Mouse (Mus musculus): ENCODE results near the gene Unc93a.
"Not testable (repeated sequence)": the region's sequence is repeated elsewhere in the genome, so short reads cannot be mapped to it uniquely, and the experiment has no call there.

DNA sequence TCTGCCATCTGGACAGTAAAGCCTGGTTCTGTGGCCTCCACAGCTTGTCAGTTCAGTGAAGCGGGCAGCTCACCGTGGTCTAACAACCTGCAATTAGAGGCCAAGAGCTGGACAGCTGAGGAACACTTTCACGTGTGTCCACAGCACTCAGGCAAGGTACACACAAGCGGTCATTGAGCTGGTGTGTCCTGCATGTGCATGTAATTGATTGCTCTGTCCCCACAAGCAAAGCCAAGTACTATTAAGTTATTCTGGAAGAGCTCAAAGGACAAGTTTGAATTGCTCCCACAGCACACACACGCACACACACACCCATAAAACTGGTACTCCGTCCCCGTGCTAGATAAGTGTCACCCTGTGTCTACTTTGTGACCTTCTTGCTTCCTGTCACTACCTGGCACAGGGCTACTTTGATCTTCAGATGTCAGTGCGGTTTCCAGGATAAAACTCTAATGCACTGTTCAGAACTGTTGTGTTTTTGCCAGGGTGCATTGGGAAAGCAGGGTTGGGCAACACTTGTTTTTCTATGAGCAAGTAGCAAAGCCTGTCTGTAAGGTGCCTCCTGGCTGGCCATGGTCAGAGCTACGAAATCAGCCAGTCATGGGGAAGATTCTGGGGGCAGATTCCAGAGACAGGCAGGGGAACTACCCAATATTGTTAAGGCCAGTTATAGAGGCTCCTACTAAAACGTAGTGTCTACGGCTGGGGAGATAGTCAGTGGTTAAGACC, 1.7 kb downstream of the Unc93a start:
- TF ChIP-seq CTCF (IDR thresholded peaks at IDR 0.05; ENCODE audit: borderline replicate concordance, control insufficient read depth, extremely low read depth, insufficient read depth, low read length, poor library complexity); POLR2A (IDR thresholded peaks at IDR 0.05; ENCODE audit: control insufficient read depth, extremely low read depth, insufficient read depth, low read length, poor library complexity): not testable (repeated sequence)

Measured in thymus, adult 2 months (tissue).